Mouse (Mus musculus) E14TG2a.4 (cell line): Measurements from ENCODE around the gene Chst11.

Experiments
- CTCF ChIP-seq: conservative IDR thresholded peaks from 2 replicates; pipeline ENCODE4 v1.5.1; 2014; ENCODE audit warnings: low read length
- NANOG ChIP-seq: IDR thresholded peaks from 2 replicates; pipeline ENCODE4 v1.6.1; 2014; ENCODE audit warnings: borderline replicate concordance, low read length, mixed read lengths
- POU5F1 ChIP-seq: IDR thresholded peaks from 2 replicates; pipeline ENCODE4 v1.6.1; 2014; ENCODE audit warnings: low read length, borderline replicate concordance

DNA sequence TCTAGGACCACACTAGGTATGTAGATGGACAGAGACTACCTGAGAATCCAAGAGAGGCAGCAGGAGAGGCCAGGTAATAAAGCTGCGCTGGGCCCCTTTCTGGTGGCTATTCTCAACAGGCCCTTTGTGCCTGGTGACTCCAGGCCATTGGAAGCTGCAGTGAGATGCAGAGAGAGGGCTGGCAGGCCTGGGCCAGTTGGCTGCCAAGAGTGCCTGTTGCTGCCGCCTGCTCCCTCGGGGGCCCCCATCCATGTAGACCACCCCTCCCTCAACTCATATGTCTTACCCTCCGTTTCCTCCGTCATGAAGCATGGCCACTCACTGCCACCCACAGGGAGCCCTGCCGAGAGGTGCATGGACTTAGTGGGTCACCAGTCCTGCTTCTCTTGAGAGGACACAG is 182.2 kb downstream of the Chst11 start:
- no peak for TF ChIP-seq CTCF
- TF ChIP-seq NANOG = no peak
- no peak for TF ChIP-seq POU5F1
